Mouse (Mus musculus) kidney, postnatal 36 days (tissue): ENCODE results near the gene Apol7a.

ENCODE experiments used
- DNase-seq, 2 experiments: peaks; one replicate each; pipeline ENCODE4 v3.0.0; 2021 to 2022; ENCODE audit warnings: mixed read lengths in 2 of 2

Gene Apol7a

DNA sequence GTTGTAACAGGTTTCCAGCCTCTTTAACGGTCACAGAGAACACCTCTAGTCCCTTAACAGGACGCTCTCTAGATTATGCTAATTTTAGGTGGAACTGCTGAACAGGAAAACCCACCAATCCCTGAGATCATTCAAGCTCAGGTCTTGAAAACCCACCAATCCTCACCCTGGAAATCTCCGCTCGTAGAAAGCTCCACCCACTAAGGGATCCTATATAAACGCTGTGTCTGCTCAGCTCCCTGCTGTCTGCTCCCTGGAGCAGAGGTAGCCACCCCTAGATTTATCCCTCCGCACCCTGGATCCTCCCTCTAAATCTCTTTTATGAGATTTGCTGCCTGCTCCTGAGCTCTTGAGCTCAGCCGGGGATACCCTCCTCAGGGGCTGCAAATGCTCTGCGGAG, 28.3 kb downstream of the Apol7a start:
- DNase-seq = no peak

DNA sequence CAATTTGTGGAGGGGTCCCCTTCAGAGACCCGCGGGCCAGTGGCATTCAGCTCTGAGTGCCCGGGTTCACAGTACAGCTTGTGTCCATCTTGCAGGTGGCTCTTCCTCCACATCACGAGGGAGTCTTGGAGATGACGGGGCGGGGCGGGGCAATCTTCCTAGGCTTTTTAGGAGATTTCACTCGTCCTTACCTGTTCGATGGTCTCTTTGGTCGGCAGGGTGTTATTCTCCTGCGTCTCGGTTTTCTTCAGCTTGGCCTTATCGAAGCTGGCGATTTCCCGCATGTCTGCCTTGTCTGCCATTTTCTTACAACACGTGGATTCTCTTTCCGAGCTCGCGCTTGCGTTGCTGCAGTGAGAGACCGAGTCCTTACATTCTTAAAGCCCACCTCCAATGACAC, 28.9 kb downstream of the Apol7a start:
- no peak for DNase-seq

DNA sequence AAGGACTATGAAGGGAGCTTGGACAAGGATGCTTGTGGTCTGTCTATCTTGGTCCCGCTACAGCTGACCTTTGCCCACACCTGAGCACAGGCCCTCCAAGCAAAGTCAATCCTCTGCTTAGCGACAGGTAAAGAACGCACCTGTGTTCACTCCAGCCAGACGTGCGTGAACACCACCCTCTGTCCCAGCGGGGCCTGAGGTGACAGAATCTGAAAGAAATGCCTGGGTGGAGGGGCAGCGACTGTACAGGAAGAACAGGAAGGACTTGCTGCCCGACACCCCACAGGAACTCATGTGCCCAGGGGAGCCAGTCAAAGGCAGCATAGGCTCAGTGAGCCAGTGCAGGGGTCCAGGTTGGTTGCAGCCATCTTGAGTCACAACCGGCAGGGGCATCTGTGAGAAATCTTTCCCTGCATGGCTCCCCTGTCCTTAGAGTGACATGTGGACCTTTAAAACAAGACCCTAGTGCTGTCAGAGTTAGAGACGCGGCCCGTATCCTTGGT, 30.0 kb downstream of the Apol7a start:
- DNase-seq = no peak

DNA sequence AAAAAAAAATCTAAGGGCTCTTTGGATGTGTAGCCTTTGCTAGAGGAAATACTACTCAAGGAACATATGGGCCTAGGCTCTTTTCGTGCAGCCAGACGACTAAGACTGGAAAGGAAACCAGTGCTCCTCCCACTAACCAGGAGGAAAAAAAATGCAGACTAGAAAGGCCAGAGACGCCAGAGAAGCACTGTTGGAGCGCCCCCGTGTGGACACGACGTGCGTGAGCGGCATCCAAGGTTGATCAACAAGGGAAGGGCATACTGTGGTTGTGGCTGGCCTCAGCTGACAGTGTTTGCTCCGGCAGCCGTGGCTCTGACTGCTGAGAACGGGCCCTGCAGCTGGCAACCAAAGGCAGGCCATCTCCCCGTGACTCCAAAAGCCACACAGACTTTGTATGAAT, 30.8 kb downstream of the Apol7a start:
- DNase-seq = peak; percentile 96 to 98

DNA sequence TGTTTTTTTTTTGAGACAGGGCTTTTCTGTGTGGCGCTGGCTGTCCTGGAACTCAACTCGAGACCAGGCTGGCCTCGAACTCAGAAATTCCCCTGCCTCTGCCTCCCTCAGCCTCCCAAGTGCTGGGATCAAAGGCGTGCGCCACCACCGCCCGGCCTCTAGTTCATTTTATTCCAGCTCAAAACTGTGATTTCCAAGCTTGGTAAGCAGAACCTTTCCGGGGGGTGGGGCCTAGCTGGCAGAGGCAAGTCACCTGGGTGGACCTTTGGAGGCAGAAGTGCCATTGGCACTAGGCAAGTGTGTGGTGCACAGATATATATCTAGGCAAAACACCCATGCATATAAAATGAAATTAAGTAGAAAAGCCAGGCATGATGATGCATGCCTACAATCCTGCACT, 31.4 kb downstream of the Apol7a start:
- peak in 1 of 2 experiments; percentile 42 for DNase-seq

DNA sequence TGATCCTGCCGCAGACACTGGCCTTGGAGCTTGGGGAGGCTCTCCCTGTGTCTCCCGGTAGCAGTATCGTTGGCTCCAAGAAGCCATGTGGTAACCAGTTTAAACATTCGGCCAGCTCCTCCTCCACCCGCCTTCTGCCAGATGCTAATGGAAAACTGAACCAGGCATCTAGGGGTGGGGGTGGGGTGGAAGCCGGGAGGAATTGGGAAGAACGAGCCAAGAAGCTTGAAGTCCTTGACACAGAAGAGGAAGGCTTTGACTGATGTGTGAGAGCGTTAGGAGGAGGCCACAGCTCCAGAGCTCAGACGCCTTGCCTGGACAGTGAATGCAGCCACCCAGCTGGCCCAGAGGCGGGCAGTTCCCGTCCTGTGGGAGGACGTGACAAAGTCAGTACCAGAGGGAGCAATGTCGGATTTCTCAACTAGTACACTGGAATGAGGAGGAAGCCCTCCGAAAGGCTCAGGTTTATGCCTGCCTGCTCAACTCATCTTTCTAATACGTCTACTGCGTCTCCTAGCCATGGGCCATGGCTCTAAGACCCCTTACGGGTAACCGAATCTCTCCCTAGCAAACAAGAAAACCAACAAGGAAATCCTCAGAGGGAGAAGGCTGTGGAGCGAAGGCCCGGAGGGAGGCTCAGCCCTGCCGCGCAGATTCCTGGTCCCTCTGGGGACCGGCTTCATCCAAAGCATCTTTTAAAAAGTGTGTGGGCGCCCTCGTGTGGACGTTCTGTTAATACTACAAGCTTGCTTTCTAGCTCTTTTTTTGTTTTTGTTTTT, 32.0 kb downstream of the Apol7a start:
- peak; percentile 86 to 94 for DNase-seq

DNA sequence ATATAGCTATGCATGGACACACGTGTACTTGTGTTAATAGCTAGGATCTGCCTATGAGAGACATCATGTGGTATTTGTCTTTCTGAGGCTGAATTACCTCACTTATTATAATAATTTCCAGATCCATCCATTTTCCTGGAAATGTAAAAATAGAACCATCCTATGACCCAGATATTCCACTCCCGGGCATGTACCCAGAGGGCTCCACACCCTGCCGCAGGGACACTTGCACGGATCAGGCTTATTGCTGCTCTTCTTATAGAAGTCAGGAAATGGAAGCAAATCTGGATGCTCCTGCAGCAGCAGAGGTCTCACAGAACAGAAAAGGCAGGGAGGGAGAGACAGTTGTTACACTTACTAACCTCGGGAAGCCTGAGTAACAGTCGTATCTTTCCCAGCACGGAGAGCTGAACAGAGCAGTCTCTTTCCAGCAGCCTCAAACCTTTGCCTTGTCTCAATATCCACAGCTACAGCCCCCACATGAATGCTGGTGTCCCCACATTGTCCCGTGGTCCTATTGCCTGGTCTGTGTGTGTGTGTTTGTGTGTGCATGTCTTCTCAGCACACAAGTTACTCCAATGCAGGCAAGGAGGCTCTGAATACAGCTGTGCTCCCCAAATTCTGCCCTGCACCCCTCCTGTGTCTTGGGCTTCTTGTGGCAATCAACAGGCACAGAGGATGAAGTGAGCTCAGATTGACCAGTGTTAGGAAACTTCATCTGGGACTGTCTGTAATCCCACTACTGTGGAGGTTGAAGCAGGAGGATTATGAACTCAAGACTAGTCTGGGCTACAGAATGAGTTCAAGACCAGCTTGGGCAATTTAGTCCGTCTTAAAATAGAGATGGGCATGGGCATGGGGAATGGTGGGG, 33.0 kb downstream of the Apol7a start:
- DNase-seq = peak in 1 of 2 experiments; percentile 31

DNA sequence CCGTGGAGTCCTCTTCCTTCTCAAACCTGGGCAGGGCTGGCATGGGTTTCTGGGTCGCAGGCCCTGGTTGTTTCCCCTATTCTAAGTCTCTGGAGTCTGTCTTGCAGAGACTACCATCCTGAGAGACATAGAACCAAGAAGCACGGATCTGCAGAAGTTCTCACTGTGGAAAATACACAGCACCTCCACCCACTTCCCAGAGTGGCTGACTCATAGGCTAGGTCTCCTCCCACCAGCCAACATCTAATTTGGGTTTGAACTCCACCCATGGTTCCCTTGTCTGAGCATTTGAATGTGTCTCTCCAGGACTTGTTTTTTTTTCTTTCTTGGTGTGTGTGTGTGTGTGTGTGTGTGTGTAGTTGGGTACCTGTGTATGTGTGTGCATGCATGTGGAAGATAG, 34.9 kb downstream of the Apol7a start:
- peak in 1 of 2 experiments; percentile 58 for DNase-seq

DNA sequence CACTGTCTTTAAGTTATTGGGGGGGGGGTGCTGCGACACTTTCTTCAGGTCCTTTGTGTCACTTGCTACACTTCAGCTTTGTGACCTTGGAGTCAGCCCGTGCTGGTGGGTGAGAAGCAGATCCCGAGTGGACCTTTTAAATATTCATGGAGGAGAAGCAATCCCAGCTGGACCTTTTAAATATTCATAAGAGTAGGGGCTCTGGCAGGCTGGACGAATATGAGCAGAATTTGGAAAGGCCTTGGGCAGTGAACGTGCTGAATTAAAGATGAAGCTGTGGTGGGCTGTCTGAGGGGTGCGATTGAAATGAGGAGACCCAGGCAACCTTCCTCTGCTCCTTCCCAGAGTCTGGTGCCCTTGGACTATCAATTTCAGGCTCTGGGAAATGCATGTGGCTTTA, 35.3 kb downstream of the Apol7a start:
- no peak for DNase-seq

DNA sequence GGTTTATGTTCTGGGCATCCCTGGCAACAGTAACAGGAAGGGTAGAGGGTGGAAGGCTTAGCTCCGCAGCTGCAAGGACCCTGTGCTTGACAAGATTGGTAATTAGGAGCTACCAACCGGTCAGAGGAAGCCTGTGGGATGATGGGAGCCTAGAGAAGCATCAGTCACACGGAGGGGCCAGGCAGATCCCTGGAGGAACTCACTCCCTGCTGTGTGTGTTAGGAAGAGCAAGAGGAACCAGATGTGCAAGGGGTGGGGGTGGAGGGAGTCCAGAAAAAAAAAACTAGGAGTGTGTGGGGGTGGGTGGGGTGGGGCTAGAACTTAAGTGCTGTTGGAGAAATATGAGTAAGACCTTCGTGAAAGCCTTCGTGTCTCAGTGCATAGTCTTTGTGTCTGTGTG, 36.0 kb downstream of the Apol7a start:
- no peak for DNase-seq

DNA sequence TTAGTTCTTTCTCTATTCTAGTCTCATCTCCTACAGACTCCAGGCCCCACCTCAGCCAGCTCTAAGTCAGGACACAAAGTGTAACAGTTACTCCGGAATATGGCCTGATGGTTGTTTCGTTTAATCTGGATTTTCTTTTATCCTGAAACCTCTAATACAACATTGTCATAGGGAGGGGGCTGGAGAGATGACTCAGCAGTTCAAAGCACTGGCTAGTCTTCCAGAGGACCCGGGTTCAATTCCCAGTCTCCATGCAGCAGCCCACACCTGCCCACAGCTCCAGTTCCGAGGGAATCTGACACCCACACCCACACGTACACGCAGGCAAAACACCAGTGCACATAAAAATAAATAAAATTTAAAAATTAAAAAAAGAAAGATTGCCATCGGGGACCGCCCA, 39.0 kb downstream of the Apol7a start:
- DNase-seq = no peak

DNA sequence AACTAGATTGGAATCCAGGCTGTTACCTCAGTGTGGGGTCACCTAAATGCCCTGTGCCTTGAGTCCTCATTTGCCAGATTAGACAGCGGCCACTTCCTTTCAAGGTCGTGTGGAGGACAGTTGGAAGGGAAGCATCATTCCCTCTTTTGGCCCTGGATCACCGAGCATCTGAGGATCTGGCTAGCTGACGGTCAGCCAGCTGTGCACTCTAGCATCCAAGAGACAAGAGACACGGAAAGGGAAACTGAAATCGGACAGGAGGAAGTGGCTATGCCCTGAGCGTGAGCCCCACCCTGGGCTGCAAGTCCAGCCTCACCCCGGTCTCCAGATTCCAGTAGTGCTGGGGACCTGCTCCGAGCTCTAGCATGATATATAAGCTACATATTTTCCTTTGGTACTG, 39.4 kb downstream of the Apol7a start:
- peak; percentile 57 to 81 for DNase-seq

DNA sequence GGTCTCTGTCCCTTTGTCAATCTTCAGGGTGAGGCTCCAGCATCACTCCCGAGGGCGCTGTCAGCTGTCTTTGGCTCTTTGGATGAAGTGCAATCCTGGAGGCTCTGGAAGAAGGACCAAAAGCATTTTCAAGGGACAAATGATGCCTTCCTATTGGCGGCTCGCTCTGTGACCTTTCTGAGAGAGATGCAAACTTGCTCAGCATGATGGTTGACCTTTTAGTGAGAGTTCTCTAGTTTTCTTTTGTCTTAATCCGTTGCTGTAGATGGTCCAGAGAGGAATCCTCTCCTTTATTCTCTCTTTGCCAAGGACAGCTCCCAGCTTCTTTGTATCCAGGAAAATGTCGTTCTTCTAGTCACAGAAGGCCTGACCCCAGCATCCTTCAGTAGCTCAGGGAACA, 39.8 kb downstream of the Apol7a start:
- DNase-seq = no peak

DNA sequence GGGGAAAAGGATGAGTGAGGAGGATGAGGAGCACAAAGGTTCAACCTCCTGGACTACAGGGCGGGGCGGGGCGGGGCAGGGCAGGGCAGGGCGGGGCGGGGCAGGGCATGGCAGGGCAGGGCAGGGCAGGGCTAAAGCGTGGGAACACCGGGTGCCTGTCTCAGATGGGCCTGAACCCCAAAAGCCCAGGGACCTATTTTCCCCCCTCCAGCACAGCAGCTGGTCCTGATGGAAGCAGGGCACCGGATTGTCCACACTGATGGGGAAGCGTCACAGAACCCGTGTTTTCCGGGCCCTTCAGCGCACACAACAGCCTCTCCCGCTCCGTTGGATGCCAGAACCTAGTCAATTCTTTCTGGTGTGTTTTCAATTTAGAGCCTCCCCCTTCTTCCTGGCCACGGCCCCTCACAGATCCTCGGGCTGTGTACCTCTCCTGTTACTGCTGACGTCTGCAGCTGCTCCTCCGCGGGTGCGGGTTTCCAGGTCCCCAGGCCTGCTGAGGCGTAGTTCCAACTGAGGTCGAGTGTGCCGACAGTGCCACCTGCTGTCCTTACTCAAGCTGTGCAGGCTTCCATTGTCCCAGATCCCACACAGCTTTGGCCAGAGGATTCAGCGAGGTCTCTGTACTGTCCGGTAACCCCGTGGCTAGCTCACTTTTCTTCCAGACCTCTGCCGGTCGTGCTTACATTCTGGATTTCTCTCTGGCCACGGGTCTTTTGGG, 40.4 kb downstream of the Apol7a start:
- peak; percentile 86 to 90 for DNase-seq

DNA sequence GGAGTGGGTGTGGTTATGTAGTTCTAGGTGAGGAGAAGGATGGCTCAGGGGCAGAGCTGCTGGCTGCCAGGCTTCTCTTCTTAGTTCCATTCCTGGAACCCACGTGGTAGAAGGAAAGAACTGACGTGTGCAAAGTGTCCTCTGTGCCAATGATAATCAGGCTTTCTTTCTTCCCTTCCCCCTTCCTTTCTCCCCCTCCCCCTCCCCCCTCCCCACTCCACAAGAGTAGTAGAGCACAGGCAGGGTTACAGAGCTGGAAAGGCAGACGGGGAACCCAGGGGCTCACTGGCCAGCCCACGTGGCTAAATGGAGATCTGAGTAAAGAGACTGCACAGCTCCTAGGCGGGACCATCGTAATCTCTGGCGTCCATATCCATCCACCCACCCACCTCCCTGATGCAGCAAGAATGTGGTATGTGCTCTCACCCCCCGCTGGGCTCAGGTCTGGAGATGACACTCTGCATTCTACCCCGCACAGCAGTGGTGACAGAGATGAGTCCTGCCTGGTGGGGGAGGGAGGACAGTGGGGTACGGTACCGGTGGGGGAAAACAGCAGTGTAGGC, 42.6 kb downstream of the Apol7a start:
- DNase-seq = no peak

DNA sequence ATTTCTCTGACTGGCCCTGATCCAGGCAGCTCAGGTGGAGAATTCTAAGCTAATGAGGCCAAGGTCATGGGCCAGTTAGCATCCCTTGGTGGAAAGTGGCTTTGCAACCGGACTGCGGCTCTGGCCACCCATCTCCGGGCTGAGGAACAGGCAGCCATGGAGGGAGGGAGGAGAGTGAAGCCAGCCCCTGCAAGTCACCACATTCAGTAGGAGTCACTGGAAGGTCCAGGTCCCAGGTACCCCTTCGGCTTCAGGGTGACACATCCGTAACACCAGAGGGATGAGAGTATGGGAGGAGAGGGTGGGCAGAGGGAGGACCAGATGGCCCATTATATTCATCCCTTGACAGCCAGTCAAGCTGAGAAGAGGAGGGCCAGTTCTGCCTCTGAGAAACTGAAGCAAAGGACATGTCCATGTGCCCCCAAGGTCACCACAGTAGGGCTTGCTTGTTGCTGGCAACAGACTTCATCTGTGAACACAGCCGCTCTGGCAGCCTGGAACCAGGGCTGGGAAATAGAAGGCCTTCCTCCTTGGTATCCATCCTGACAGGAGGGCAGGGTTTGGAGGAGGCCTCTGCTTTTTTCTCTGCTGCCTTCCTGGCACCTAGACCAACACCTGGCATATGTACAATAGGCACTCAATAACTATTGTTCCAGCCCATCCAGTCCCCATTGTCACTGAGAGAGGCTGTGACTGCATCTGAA, 43.9 kb downstream of the Apol7a start:
- no peak for DNase-seq

DNA sequence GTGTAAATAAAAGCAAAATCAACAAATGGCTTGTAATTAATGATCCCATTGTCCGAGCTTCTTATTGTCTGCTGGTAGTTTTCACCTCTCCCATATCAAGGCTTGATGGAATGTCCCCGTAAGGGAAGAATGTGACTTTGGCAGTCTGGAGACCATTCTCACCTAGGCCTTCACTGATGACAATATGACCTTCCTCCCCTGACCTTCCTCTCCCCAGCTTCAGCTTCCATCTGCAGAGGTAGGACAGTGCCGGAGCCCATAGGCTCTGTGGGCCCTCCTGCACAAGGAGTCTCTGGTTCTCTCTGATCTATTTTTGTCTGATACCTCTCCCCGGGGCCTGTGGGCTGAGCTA, 44.4 kb downstream of the Apol7a start:
- no peak for DNase-seq

DNA sequence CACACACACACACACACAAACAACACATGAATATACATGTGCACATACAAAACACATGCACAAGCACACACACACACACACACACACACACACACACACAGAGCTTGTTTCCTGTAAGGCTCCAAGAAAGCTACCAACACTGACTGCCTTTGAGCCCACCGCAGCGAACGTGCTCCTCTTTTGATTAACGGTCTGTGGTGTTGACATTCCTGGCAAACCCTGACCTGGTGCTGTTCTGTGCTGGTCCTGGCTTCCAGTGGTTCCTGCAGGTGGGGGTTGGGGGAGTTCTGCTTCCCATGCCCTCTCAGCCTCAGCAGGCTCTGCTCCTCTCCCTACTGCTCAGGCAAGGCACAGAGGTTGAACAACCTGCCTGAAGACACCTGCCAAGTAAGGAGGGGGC, 45.1 kb downstream of the Apol7a start:
- no peak for DNase-seq

DNA sequence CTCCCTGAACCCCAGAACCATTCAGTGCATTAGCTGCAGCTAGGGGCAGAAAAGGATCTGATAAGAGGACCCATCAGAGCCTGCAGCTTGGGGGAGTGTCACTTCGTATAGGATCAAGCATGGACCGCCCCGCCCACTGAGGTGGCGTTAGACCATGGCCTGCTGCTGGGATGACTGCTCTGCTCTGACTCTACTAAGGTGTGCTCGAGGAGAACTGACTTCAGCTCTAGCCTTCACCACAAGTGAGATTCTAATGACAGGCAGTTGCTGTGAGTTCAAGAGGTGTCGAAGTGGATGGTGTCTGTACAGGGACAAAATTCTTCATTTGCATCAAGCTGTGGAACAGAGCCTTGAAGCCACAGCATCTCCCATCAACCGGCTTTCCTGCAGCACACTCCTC, 46.0 kb downstream of the Apol7a start:
- DNase-seq = no peak

DNA sequence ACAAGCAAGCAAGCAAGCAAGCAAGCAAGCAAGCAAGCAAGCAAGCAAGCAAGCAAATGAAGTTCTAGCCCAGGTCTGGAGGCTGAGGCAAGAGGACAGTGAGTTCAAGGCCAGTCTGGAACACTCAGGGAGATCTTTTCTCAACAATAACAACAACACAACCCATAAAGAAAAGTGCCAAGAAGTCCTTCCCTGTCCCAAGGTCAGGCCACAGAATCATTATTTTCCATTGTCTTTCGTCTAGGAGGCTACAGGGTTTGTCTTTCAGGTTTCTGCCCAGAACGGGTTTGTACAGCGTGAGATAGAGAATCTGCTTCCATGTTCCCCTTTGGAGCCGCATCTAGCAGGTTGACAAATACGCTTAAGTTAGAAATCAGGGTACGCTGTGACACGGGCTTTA, 48.8 kb downstream of the Apol7a start:
- DNase-seq = no peak

DNA sequence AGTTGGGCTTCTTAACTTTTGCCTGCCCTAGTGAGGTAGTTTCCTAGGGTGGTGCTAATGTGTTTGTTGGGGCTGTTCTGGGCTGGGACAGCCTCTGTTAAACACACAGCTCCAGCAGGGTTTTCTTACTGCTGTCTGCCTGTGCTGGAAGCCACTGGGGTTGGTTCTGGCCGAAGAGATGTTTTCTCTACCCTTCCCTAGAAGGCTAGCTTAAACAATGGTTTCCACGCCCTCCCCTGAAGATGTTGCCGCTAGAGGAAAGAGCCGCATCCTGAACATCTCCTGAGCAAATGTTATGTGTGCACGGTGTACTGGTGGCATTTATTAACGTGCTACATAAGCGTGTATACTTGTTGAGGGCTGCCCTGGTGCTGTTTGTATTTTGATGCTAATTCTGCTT, 50.8 kb downstream of the Apol7a start:
- DNase-seq = no peak
